Mouse (Mus musculus): ENCODE measurements around the gene Lrrc31.

- TF ChIP-seq POLR2A (IDR thresholded peaks at IDR 0.05; ENCODE audit: low read depth, low read length), result no peak
- no peak for TF ChIP-seq CTCF (conservative IDR thresholded peaks at IDR 0.05; ENCODE audit: insufficient read depth, insufficient read length, low read depth, low read length)
Observed at GRCm38 (mm10) chr3:30690976-30691375, 8.7 kb downstream of the Lrrc31 start.

Data from kidney, adult 2 months (tissue).